ENCODE assay signal across 12 mouse cellular contexts in the genomic region with DNA sequence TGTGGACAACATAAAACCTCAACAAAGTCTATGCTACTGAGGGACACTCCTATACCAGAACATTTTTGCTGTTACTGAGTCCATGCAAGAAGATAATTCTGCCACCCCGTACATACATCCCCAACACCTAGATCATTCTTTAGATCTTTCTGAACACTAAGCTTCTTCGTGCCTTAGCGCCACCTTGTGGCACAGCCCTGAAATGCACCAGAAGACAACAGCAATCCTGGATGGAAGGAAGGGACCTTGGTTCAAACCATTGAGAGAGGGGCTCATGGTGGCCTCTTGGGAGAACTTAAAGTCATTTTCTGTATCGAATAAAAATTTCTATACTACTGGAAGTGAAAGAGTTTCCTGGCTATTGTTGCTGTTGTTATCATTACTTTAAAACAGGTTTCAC. TPM values are rescaled to one million over a fixed set of nuclear protein-coding genes. Genes with fewer than 3 reads are reported as not detected.
DNase-seq lines count a peak whose midpoint lies in the region; ATAC-seq and TF ChIP-seq lines count a peak whose summit lies in the region.
"Not testable (repeated sequence)": the region's sequence is repeated elsewhere in the genome, so short reads cannot be mapped to it uniquely, and the experiment has no call there.
"Had no signal": no experiment of that assay in that cellular context is flagged by ENCODE, and none has a peak within 500 bp of the region (broad histone marks: within the 10 kb centered on the region; RNA-seq: fewer than 3 reads in every experiment).

No protein-coding gene starts in this region.

- H3K79me2 ChIP-seq in CH12.LX (replicated peaks; ENCODE audit: control insufficient read depth, extremely low read depth, insufficient read depth, poor library complexity, severe bottlenecking), result not testable (repeated sequence)

- H3K9me3 ChIP-seq in CH12.LX (replicated peaks; ENCODE audit: low read length); lung, postnatal 0 days (ENCODE audit: low read length): not testable (repeated sequence)

- dilution Hi-C loops in CH12.LX (cut with MboI; ENCODE audit: extremely low pct_ligation_motif_present, extremely low pct_unique_long_range_greater_than_20kb, low sequenced_read_pairs), result not testable (repeated sequence)

- not testable (repeated sequence) for H3K4me2 ChIP-seq in CH12.LX (ENCODE audit: insufficient read depth, low read depth, poor library complexity, severe bottlenecking); lung, postnatal 0 days (replicated peaks; ENCODE audit: low read depth, low read length)

- not testable (repeated sequence) for TF ChIP-seq POLR2A in CH12.LX (IDR thresholded peaks at IDR 0.05; ENCODE audit: low read depth, low read length); bone marrow, adult 2 months (IDR thresholded peaks at IDR 0.05; ENCODE audit: borderline replicate concordance, control insufficient read depth, low read depth, low read length)

- not testable (repeated sequence) for DNase-seq in CH12.LX (ENCODE audit: extremely low read depth); lung, postnatal 0 days (ENCODE audit: low spot score)
- peak; percentile 7 to 11 for DNase-seq in frontal cortex, postnatal 10 days (ENCODE audit: low spot score in 2 of 2)
- DNase-seq in heart, postnatal 4 days, result peak; percentile 55
- peak in 1 of 2 experiments; percentile 43 for DNase-seq in layer of hippocampus, adult 2 months (ENCODE audit: low spot score in 2 of 2)
- peak; percentile 40 to 50 for DNase-seq in right cerebral cortex, postnatal 10 days (ENCODE audit: low spot score in 2 of 2)
- DNase-seq in thymus, postnatal 36 days, result peak; percentile 54 to 67

- in situ Hi-C loops in CH12.LX (cut with MboI; ENCODE audit: low pct_ligation_motif_present, low pct_unique_long_range_greater_than_20kb, low sequenced_read_pairs), result not testable (repeated sequence)

- not testable (repeated sequence) for H3K4me3 ChIP-seq in CH12.LX (replicated peaks in 1 of 3; ENCODE audit: low read depth in 2 of 3, low read length in 2 of 3, poor library complexity in 1 of 3); bone marrow, adult 2 months (replicated peaks; ENCODE audit: control insufficient read depth, low read depth, low read length); layer of hippocampus, adult 2 months; lung, postnatal 0 days (ENCODE audit: low read depth, low read length)

- not testable (repeated sequence) for TF ChIP-seq EP300 in CH12.LX (IDR thresholded peaks at IDR 0.05; ENCODE audit: low read length); lung, postnatal 0 days (IDR thresholded peaks at IDR 0.05)

- peak; percentile 9 to 30; a peak in 2 of 4 replicates for TF ChIP-seq CTCF in CH12.LX (conservative IDR thresholded peaks at IDR 0.05 in 1 of 2, IDR thresholded peaks at IDR 0.05 in 1 of 2; ENCODE audit: low read depth in 2 of 2, low read length in 2 of 2)
- peak; percentile 31; the same call in 1 of the 2 replicates for TF ChIP-seq CTCF in bone marrow, adult 2 months (IDR thresholded peaks at IDR 0.05; ENCODE audit: control insufficient read depth, insufficient read depth, low read length)
- peak; percentile 71 for TF ChIP-seq CTCF in layer of hippocampus, adult 2 months (conservative IDR thresholded peaks at IDR 0.05)
- peak; percentile 51 for TF ChIP-seq CTCF in lung, postnatal 0 days (IDR thresholded peaks at IDR 0.05)

- not testable (repeated sequence) for TF ChIP-seq RAD21 in CH12.LX (IDR thresholded peaks at IDR 0.05; ENCODE audit: low read depth, low read length)

- H3K27me3 ChIP-seq in CH12.LX (replicated peaks); lung, postnatal 0 days (replicated peaks; ENCODE audit: insufficient read depth, low read length): not testable (repeated sequence)

- H3K4me1 ChIP-seq in CH12.LX (ENCODE audit: control insufficient read depth in 1 of 2, insufficient read depth in 2 of 2); bone marrow, adult 2 months (ENCODE audit: control insufficient read depth, insufficient read depth, low read length); lung, postnatal 0 days (ENCODE audit: insufficient read depth, low read depth, low read length): not testable (repeated sequence)

- H3K27ac ChIP-seq in CH12.LX (ENCODE audit: insufficient read depth, low read depth); bone marrow, adult 2 months (ENCODE audit: control insufficient read depth, insufficient read depth, low read depth, low read length, poor library complexity); layer of hippocampus, adult 2 months; lung, postnatal 0 days (ENCODE audit: low read length): not testable (repeated sequence)

- ATAC-seq in lung, postnatal 0 days, result not testable (repeated sequence)

- H3K36me3 ChIP-seq in CH12.LX (replicated peaks in 1 of 2; ENCODE audit: control insufficient read depth in 1 of 2, insufficient read depth in 1 of 2, low read length in 1 of 2); lung, postnatal 0 days (ENCODE audit: insufficient read depth, low read length): not testable (repeated sequence)

- 7% methylated on average over 4 of the region's 4 CpGs for WGBS in bone marrow, adult 2 months
- 22% methylated on average over 4 of the region's 4 CpGs for WGBS in lung, postnatal 0 days

- H3K9ac ChIP-seq in CH12.LX (ENCODE audit: insufficient read depth, low read depth); lung, postnatal 0 days (replicated peaks; ENCODE audit: low read depth): not testable (repeated sequence)

RNA-seq across cellular contexts. Expression of a gene that starts 37.6 kb away (rescaled TPM):
- total RNA-seq in CH12.LX (2012; rRNA removed) (68.3 and 96.7 TPM in 2 replicates), CH12.LX (2014; rRNA removed) (120 and 132 TPM in 2 replicates)
- polyA plus RNA-seq in CH12.LX (2012; ENCODE audit: insufficient read length, low read depth), result 133 and 183 TPM in 2 replicates
- not detected in 2 replicates for polyA plus RNA-seq in bone marrow, adult 2 months (2011; ENCODE audit: insufficient read depth, insufficient read length, low replicate concordance, missing spikeins)
- 1 to 10 TPM in 1 of 2 experiments, under 1 TPM in 1; 0.48 to 1.1 TPM for total RNA-seq in heart, postnatal 4 days (2021)
- total RNA-seq in layer of hippocampus, adult 2 months (2021), result under 1 TPM in 1 of 2 experiments, not detected in 1; 0.37 TPM
- polyA plus RNA-seq in lung, postnatal 0 days (2015; fragmentation: Nextera tagmentation; extraction: Ambion mirVana), result 0.07 TPM in 1 of 2 replicates, not detected in the other
- total RNA-seq: megakaryocyte-erythroid progenitor cell, adult 5-6 weeks had no signal
- polyA plus RNA-seq: forebrain, embryonic 14.5 days; heart, embryonic 13.5 days; neural tube, embryonic 12.5 days had no signal

Comparison
In these comparisons a context has a peak if more than half of its experiments do, and no peak if none do; other contexts are left out.
1. CTCF ChIP-seq: peak in every context shown above with its lines; median percentile 71 in layer of hippocampus, adult 2 months; 51 in lung, postnatal 0 days; 31 in bone marrow, adult 2 months; 20 in CH12.LX.
2. RNA of a gene that starts 37.6 kb away (total RNA-seq): 68.3 to 132 TPM in CH12.LX; 0.48 to 1.1 TPM in heart, postnatal 4 days and 0.37 TPM in layer of hippocampus, adult 2 months; every median in the first group is over 10 times any median in the second.